Mouse (Mus musculus) thymus, postnatal 4 days (tissue): ENCODE data around the gene Umod.

Experiments
- DNase-seq: peaks from one replicate; pipeline ENCODE4 v3.0.0; 2021

Gene Umod

DNA sequence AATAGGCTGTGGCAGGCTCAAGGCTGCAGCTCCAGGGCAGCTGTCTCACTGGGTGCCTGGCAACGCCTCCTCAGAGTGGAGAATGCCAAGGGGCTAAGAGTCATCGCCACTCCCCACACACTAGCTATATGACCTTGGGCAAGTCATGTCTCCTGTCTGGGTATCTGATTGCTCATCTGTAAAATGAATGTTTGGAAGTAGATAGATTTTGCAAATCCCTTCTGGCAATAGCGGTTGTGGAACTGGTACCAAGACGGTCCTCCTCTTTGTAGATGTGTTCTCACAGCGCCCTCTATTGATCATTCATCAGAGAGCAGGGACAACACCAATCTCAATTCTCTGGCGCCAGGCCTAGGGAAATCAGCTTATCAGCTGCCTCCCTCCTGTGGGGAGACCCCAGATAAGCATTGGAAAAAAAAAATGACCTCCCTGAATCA lies 51.9 kb downstream of the Umod start:
- DNase-seq, result no peak

DNA sequence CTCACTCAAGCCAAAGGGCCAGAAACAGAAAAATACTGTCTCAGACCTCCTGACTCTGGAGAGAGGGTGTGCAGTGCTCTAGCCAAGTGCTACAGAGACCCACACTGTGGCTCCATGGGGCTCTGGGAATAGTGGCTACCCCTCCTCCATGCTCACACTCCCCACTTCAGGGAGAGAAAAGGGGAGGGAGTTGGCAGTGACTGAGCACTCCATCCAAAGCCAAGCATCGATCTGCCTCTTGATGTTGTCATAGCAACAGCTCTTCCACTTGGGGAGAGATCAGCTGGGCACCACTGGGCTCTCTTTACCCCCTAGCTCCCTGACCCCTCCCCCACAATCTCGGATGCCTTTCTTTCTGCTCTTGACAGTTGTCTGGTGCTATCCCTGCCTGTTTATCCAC lies 58.4 kb downstream of the Umod start:
- no peak for DNase-seq

DNA sequence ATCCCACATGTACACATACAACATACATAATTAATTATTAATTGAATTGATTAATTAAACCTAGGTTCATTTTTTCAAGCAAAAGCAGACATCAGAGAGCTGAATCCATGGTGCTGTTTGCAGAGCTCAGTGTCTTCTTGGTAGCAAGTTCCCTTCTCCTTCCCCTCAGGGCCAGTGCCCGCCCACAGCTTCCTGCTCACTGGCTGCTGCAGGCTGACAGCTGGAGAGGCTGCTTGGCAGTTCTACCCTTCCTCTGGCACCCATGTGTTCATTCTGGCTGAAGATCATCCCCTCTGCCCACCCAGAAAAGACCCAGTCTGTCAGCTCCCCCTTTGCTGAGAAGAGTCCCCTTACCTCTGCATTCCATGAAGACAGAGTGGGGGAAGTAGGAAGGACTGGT lies 60.6 kb downstream of the Umod start:
- no peak for DNase-seq
